Mouse (Mus musculus) left cerebral cortex, adult 6 months (tissue): Measurements from ENCODE around the gene Rpap2. TPM values are rescaled to one million over a fixed set of nuclear protein-coding genes. Genes with fewer than 3 reads are reported as not detected.

ENCODE experiments used
- long read RNA-seq, 2 experiments: library from polyadenylated mRNA; unstranded; transcript quantifications; one replicate each; pipeline ENCODE4 v2.0.0; 2019 to 2020
- polyA plus RNA-seq: library from polyadenylated mRNA; unstranded; fragments of <200 nt; fragmentation: Nextera tagmentation; gene quantifications from 2 replicates; pipeline ENCODE4 v1.2.3, GENCODE M21; 2021

Gene Rpap2
- polyA plus RNA-seq = 19.3 and 26.3 TPM in 2 replicates
- long read RNA-seq, experiment 1, transcript Rpap2-204 (12 exons, 2,914 nt) = minor isoform, 15 of 173 reads
- long read RNA-seq, experiment 1, transcript Rpap2-201 (13 exons, 2,268 nt) = major isoform, 69 of 173 reads
- long read RNA-seq, experiment 1, partial matches to known transcripts = 3 of 173 reads
- long read RNA-seq, experiment 1, other reads (novel, unspliced or antisense) = 79 of 173 reads
- long read RNA-seq, experiment 2, transcript Rpap2-201 (13 exons, 2,268 nt) = major isoform, 14 of 30 reads
- long read RNA-seq, experiment 2, partial matches to known transcripts = 7 of 30 reads
- long read RNA-seq, experiment 2, other reads (novel, unspliced or antisense) = 7 of 30 reads

GRCm38 (mm10) chr5:107597301-107598077 is at the start of gene Rpap2, which contains the start of gene Glmn:
TSS of gene Rpap2 (plus strand) at chr5:107597373.
TSS of gene Glmn (minus strand) at chr5:107597888.

Other genes starting within 250 kb of the Rpap2 start
- 128 and 161 TPM in 2 replicates for gene Ephx4, start 194.6 kb upstream of the Rpap2 start, polyA plus RNA-seq
- not detected in 2 replicates for gene Lpcat2b, start 165.8 kb upstream of the Rpap2 start, polyA plus RNA-seq
- 59.8 and 89.0 TPM in 2 replicates for gene Btbd8, start 159.4 kb upstream of the Rpap2 start, polyA plus RNA-seq
- 0.14 TPM in 1 of 2 replicates, not detected in the other for gene Gm42669, start 89.8 kb upstream of the Rpap2 start, polyA plus RNA-seq
- gene 1700028K03Rik, start 62.7 kb upstream of the Rpap2 start, polyA plus RNA-seq = 0.20 and 0.32 TPM in 2 replicates
- 12.4 and 14.1 TPM in 2 replicates for gene Glmn, start 515 bp downstream of the Rpap2 start, polyA plus RNA-seq
- gene Gfi1, start 128.7 kb downstream of the Rpap2 start, polyA plus RNA-seq = not detected in 2 replicates
- not detected in 2 replicates for gene Ube2d2b, start 232.7 kb downstream of the Rpap2 start, polyA plus RNA-seq